Comparison of ENCODE assay signal across 14 mouse cellular contexts in genomic region chr5:26374175-26374984, GRCm38 (mm10).
"Had no signal": no experiment of that assay in that cellular context is flagged by ENCODE, and none has a peak within 500 bp of the region (broad histone marks: within the 10 kb centered on the region; RNA-seq: fewer than 3 reads in every experiment).

No protein-coding gene starts in this region.

- H3K4me1 ChIP-seq: liver, embryonic 12.5 days; midbrain, embryonic 10.5 days; neural tube, embryonic 12.5 days had no signal

- ATAC-seq: liver, embryonic 12.5 days had no signal

- H3K27me3 ChIP-seq: limb, embryonic 15.5 days; liver, embryonic 12.5 days; neural tube, embryonic 12.5 days had no signal

- H3K9ac ChIP-seq: limb, embryonic 15.5 days; liver, embryonic 12.5 days; lung, embryonic 14.5 days; neural tube, embryonic 12.5 days had no signal

- H3K9me3 ChIP-seq: limb, embryonic 15.5 days; liver, embryonic 12.5 days; neural tube, embryonic 12.5 days had no signal

- H3K27ac ChIP-seq: layer of hippocampus, adult 2 months; limb, embryonic 15.5 days; liver, embryonic 12.5 days; midbrain, embryonic 10.5 days; neural tube, embryonic 12.5 days had no signal

- H3K36me3 ChIP-seq: limb, embryonic 15.5 days; liver, embryonic 12.5 days; midbrain, embryonic 10.5 days; neural tube, embryonic 12.5 days had no signal

- H3K4me2 ChIP-seq: limb, embryonic 15.5 days; liver, embryonic 12.5 days; lung, embryonic 14.5 days; neural tube, embryonic 12.5 days had no signal

- H3K4me3 ChIP-seq: layer of hippocampus, adult 2 months; limb, embryonic 15.5 days; liver, embryonic 12.5 days; midbrain, embryonic 10.5 days; myocyte; neural tube, embryonic 12.5 days had no signal

- DNase-seq: kidney, postnatal 10 days; kidney, postnatal 4 days; lung, embryonic 14.5 days; lung, postnatal 10 days; lung, postnatal 4 days; midbrain, embryonic 14.5 days; right cerebral cortex, postnatal 14 days; thymus, postnatal 4 days had no signal
